Mouse (Mus musculus) ES-Bruce4 (cell line): ENCODE results near the gene Wrap73.

Source experiments
- CTCF ChIP-seq: IDR thresholded peaks from one replicate; pipeline ENCODE4 v1.8.1; 2011; ENCODE audit warnings: low read depth, low read length
- POLR2A ChIP-seq: IDR thresholded peaks from one replicate; pipeline ENCODE4 v1.8.1; 2011; ENCODE audit warnings: low read length; ENCODE audit not compliant: insufficient read depth

- TF ChIP-seq POLR2A = no peak
- TF ChIP-seq CTCF = no peak
These were observed 4.2 kb downstream of the Wrap73 start for GRCm38 (mm10) chr4:154146342-154146741.
